Mouse (Mus musculus): Measurements from ENCODE around the gene Usp25.

Usp25 gene

GRCm38 (mm10) chr16:77034329-77034728, 20.8 kb downstream of the Usp25 start:
- no peak for DNase-seq (ENCODE audit: low read depth, low spot score)

- no peak for DNase-seq (ENCODE audit: low read depth, low spot score)
Observed at GRCm38 (mm10) chr16:77034751-77035150, 21.2 kb downstream of the Usp25 start.

- DNase-seq (ENCODE audit: low read depth, low spot score) = peak; percentile 6
Observed at GRCm38 (mm10) chr16:77041573-77041972, 28.1 kb downstream of the Usp25 start.

- DNase-seq (ENCODE audit: low read depth, low spot score) = no peak
Observed at GRCm38 (mm10) chr16:77043499-77043898, 30.0 kb downstream of the Usp25 start.

- DNase-seq (ENCODE audit: low read depth, low spot score) = no peak
Observed at GRCm38 (mm10) chr16:77054184-77054583, 40.7 kb downstream of the Usp25 start.

GRCm38 (mm10) chr16:77055519-77056159, 42.1 kb downstream of the Usp25 start:
- no peak for DNase-seq (ENCODE audit: low read depth, low spot score)

GRCm38 (mm10) chr16:77056160-77056520, 42.6 kb downstream of the Usp25 start:
- no peak for DNase-seq (ENCODE audit: low read depth, low spot score)

GRCm38 (mm10) chr16:77058567-77058966, 45.1 kb downstream of the Usp25 start:
- no peak for DNase-seq (ENCODE audit: low read depth, low spot score)

GRCm38 (mm10) chr16:77060166-77060565, 46.7 kb downstream of the Usp25 start:
- DNase-seq (ENCODE audit: low read depth, low spot score) = peak; percentile 61

GRCm38 (mm10) chr16:77063916-77064315, 50.4 kb downstream of the Usp25 start:
- no peak for DNase-seq (ENCODE audit: low read depth, low spot score)

- peak; percentile 39 for DNase-seq (ENCODE audit: low read depth, low spot score)
Observed at GRCm38 (mm10) chr16:77076954-77077735, 63.6 kb downstream of the Usp25 start.

- no peak for DNase-seq (ENCODE audit: low read depth, low spot score)
Observed at GRCm38 (mm10) chr16:77077736-77078005, 64.2 kb downstream of the Usp25 start.

- DNase-seq (ENCODE audit: low read depth, low spot score) = no peak
Observed at GRCm38 (mm10) chr16:77084071-77084470, 70.6 kb downstream of the Usp25 start.

- no peak for DNase-seq (ENCODE audit: low read depth, low spot score)
Observed at GRCm38 (mm10) chr16:77089806-77090205, 76.3 kb downstream of the Usp25 start.

GRCm38 (mm10) chr16:77093526-77093925, 80.0 kb downstream of the Usp25 start:
- DNase-seq (ENCODE audit: low read depth, low spot score) = no peak

GRCm38 (mm10) chr16:77095017-77095551, 81.6 kb downstream of the Usp25 start:
- DNase-seq (ENCODE audit: low read depth, low spot score) = no peak

GRCm38 (mm10) chr16:77099018-77099869, 85.7 kb downstream of the Usp25 start:
- peak; percentile 48 for DNase-seq (ENCODE audit: low read depth, low spot score)

- DNase-seq (ENCODE audit: low read depth, low spot score) = no peak
Observed at GRCm38 (mm10) chr16:77103637-77104264, 90.2 kb downstream of the Usp25 start.

GRCm38 (mm10) chr16:77111268-77111667, 97.8 kb downstream of the Usp25 start:
- DNase-seq (ENCODE audit: low read depth, low spot score) = no peak

- DNase-seq (ENCODE audit: low read depth, low spot score) = no peak
Observed at GRCm38 (mm10) chr16:77125908-77126307, 112.4 kb downstream of the Usp25 start.

GRCm38 (mm10) chr16:77128683-77129082, 115.2 kb downstream of the Usp25 start:
- DNase-seq (ENCODE audit: low read depth, low spot score) = no peak

- DNase-seq (ENCODE audit: low read depth, low spot score) = no peak
Observed at GRCm38 (mm10) chr16:77133055-77133454, 119.5 kb downstream of the Usp25 start.
